Mouse (Mus musculus): ENCODE results near the gene Pmpca. TPM values are rescaled to one million over a fixed set of nuclear protein-coding genes. Genes with fewer than 3 reads are reported as not detected.
"Not testable (repeated sequence)": the region's sequence is repeated elsewhere in the genome, so short reads cannot be mapped to it uniquely, and the experiment has no call there.

Pmpca gene
- polyA plus RNA-seq, 1 experiment, result 28.1 TPM

DNA sequence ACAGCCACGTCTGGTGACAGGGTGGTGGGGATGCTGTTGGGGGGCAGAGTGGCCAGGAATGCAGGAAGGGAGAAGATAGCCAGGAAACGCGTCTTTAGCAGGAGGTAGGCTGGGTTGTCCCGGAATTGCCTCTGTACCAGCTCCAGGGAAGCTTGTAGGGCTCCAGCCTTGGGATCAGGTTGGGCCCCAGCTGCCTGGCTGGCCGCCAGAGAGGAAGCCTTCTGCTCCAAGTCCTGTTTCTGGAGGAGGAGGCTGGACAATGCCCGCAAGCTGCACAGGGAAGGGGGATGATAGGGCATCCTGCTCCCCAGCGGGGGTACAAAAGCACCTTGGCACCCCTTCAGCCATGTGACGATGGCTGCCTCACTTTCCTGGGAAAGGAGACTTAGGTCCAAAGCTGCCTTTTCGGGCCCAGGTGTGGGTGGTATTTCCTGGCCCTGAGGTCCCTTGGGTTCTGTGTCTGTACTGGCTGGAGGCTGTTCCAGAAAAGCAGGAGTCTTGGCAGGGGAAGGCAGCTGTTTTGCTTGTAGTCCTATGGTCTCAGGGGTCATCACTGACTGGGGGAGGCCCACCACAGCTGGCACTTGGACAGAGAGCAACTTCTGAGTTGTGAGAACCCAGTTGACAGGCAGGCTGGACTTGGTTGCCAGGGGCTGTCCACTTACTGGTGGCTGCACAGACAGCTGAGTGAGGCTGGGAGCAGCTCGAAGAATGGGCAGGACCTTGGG is 24.2 kb upstream of the Pmpca start:
- Histone ChIP-seq H3K4me1 (ENCODE audit: control insufficient read depth, insufficient read depth, low read length) (no peaks in the 10 kb centered on the region), H3K4me3 (replicated peaks; ENCODE audit: extremely low read depth, low read depth, low read length) (no peak overlapping the region)
- TF ChIP-seq CTCF (IDR thresholded peaks at IDR 0.05; ENCODE audit: insufficient read depth, low read length) (no peak), POLR2A (IDR thresholded peaks at IDR 0.05; ENCODE audit: borderline replicate concordance, extremely low read depth, low read depth, low read length) (no peak)
- peak; percentile 44 for DNase-seq
- 35% methylated on average over 10 of the region's 10 CpGs for WGBS

DNA sequence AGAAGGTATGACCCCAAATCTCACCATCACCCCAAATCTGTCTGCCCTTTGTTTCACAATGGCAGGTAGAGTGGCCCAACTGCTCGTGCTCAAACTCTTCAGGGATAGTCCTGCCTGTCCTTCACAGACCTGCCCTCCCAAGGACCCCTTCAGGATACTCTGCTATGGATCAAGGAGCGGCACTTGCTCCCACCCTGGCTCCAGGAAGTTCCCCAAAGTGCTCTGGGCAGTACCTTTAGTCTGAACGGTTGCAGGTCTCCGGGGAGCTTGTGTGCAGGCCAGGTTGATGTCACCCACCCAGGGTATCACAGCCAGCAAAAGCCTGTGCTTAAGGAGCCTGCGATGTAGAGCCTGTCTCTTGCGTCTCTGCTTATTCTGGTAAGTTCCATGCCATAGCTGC is 21.2 kb upstream of the Pmpca start:
- H3K4me1 ChIP-seq (ENCODE audit: control insufficient read depth, insufficient read depth, low read length), result no peaks in the 10 kb centered on the region
- no peak for DNase-seq
- WGBS, result 93% methylated on average over 6 of the region's 6 CpGs
- no peak for TF ChIP-seq CTCF (IDR thresholded peaks at IDR 0.05; ENCODE audit: insufficient read depth, low read length)
- TF ChIP-seq POLR2A (IDR thresholded peaks at IDR 0.05; ENCODE audit: borderline replicate concordance, extremely low read depth, low read depth, low read length), result no peak
- H3K4me3 ChIP-seq (replicated peaks; ENCODE audit: extremely low read depth, low read depth, low read length), result no peak overlapping the region

DNA sequence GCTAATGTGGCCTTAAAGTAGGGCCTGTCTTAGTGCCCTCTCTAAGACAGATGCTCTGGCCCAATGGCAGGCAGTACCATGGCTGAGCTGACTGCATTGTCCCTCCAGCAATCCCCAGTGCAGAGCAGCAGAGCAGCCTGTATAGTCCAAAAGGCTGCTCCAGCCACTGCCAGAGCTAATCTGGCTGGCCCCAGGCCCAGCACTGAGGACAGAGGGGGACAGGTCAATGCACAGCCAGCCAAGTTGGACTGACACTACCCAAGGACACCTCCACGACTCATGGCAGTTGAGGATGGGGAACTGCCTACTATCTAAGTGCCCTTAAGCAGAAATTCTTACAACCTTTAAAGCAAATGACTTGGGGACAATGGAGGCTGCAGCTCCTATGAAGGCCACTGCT is 20.6 kb upstream of the Pmpca start:
- TF ChIP-seq POLR2A (IDR thresholded peaks at IDR 0.05; ENCODE audit: borderline replicate concordance, extremely low read depth, low read depth, low read length), result no peak
- TF ChIP-seq CTCF (IDR thresholded peaks at IDR 0.05; ENCODE audit: insufficient read depth, low read length), result no peak
- WGBS, result 89% methylated on average over 1 of the region's 1 CpGs

DNA sequence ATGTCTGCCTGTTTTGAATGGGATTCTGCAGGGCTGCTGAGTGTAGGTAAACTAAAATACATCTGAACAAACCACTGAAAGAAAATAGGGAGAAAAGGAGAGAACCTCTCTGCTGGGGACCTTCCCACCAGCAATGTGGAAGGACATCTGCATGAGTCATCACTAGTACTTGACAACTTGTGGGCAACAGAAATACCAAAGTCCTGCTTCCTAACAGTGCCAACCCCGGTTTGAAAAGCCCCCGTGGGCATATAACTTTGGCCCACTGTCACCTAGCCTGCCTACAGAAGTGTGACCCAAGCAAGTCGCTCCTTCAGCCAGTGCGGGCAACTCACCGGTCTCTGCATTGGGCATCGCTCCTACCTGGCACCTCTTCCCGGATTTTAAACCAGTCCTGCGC is 16.7 kb upstream of the Pmpca start:
- no peak for DNase-seq
- WGBS, result 92% methylated on average over 8 of the region's 8 CpGs
- Histone ChIP-seq H3K4me1 (ENCODE audit: control insufficient read depth, insufficient read depth, low read length) (no peaks in the 10 kb centered on the region), H3K4me3 (replicated peaks; ENCODE audit: extremely low read depth, low read depth, low read length) (no peak overlapping the region)
- TF ChIP-seq CTCF (IDR thresholded peaks at IDR 0.05; ENCODE audit: insufficient read depth, low read length), result no peak
- TF ChIP-seq POLR2A (IDR thresholded peaks at IDR 0.05; ENCODE audit: borderline replicate concordance, extremely low read depth, low read depth, low read length), result no peak

More for the DNA sequence above, 20.6 kb upstream of the Pmpca start:
- Histone ChIP-seq H3K4me1 (ENCODE audit: control insufficient read depth, insufficient read depth, low read length) (no peaks in the 10 kb centered on the region), H3K4me3 (replicated peaks; ENCODE audit: extremely low read depth, low read depth, low read length) (no peak overlapping the region)
- no peak for DNase-seq

DNA sequence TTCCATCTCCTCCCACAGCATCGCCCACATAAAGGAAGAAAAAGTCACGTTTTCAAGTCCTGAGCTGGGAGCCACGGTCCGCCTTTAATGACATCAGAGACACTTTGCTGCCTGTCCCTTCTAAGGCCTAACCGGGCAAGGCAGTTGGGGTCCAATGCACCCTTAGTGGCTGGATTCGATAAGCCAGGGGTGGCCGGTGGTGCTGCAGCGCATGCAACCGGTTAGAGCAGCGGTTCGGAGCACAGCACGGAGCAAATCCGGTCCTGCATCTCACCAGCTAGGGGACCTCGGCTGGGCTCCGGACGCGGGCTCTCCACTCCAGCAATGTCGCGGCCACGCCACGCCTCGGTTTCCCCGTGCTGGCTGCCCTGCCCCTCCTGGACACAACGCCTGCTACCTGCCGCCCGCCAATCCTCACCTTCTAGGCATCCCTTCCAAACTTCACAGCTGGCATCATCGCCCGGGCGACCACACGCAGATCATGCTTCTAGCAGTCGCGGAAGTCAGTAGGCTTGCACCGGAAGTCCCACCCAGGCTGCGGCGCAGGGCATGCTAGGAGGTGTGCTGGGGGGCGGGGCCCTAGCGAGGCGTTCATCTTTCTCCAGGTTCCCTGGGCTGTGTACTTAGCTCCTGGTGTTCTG is 8.9 kb upstream of the Pmpca start, which contains the start of gene Snapc4:
Gene Snapc4, minus strand, starts transcription at position 523 of the 641 bp plus-strand sequence.
- DNase-seq, result peak; percentile 78
- Histone ChIP-seq H3K4me1 (ENCODE audit: control insufficient read depth, insufficient read depth, low read length) (peaks cover 3% of the 10 kb centered on the region), H3K4me3 (replicated peaks; ENCODE audit: extremely low read depth, low read depth, low read length) (peak within 1 kb of the TSS; percentile 94)
- TF ChIP-seq CTCF (IDR thresholded peaks at IDR 0.05; ENCODE audit: insufficient read depth, low read length) (no peak), POLR2A (IDR thresholded peaks at IDR 0.05; ENCODE audit: borderline replicate concordance, extremely low read depth, low read depth, low read length) (0 out of 2 replicates have a peak, but pooled peaks have one; percentile 24)
- under 1% methylated on average over 38 of the region's 38 CpGs for WGBS

DNA sequence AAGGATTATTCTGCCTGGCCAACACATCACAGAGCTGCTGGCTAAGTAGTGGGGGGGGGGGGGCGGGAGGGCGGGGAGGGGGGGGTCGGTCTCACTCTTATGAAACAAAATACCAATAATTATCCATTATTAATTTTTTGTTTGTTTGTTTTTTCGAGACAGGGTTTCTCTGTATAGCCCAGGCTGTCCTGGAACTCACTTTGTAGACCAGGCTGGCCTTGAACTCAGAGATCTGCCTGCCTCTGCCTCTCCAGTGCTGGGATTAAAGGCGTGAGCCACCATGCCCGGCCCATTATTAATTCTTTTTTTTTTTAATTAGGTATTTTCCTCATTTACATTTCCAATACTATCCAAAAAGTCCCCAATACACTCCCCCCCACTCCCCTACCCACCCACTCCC is 8.3 kb upstream of the Pmpca start:
- peak overlapping the region; percentile 70 for H3K4me3 ChIP-seq (replicated peaks; ENCODE audit: extremely low read depth, low read depth, low read length)
- 36% methylated on average over 6 of the region's 6 CpGs for WGBS
- H3K4me1 ChIP-seq (ENCODE audit: control insufficient read depth, insufficient read depth, low read length); DNase-seq: not testable (repeated sequence)

DNA sequence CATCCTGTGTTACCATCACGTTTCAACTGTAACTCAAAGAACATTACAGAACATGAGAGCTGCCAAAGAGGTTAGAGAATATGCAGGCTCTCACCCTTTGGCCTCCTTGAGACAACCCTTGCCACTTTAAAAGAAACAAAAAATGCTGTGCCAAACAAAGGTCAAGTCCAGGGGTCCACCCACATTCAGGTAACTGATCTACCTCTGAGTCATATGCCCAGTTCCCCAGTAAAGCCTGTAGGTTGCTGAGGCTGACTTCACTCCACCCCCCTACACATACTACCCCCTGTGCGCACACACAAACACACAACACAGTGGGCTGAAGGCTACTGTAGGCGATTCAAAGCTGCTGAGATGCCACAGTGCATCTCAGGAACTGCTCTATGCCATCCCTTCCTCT is 1.4 kb upstream of the Pmpca start:
- H3K4me1 ChIP-seq (ENCODE audit: control insufficient read depth, insufficient read depth, low read length), result peaks cover 10% of the 10 kb centered on the region
- DNase-seq, result no peak
- WGBS, result 85% methylated on average over 3 of the region's 3 CpGs
- TF ChIP-seq CTCF (IDR thresholded peaks at IDR 0.05; ENCODE audit: insufficient read depth, low read length), result no peak
- no peak for TF ChIP-seq POLR2A (IDR thresholded peaks at IDR 0.05; ENCODE audit: borderline replicate concordance, extremely low read depth, low read depth, low read length)
- H3K4me3 ChIP-seq (replicated peaks; ENCODE audit: extremely low read depth, low read depth, low read length), result no peak overlapping the region

DNA sequence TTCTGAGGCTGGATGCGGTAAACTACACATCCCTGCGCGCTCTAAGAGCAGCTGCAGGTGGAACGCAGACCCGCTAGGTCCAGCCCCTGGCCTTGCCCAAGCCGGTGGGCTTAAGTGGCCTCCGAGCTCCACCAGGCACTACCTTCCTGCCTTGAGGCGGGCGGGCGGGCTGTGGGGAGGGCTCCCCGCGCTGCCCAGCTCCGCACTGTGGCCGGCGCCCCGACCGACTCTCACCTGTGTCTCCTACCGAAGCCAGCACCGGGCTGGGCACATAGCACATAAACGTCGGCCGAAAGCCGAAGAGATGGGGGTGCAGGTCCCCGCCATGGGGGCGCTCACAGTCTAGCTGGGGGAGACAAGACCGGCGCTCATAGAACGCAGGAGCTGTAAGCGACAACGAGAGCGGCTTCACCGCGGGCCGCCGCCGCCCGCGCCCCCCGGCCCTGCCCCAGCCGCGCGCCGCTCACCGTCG is 421 bp upstream of the Pmpca start:
- DNase-seq, result no peak
- peaks cover 10% of the 10 kb centered on the region for H3K4me1 ChIP-seq (ENCODE audit: control insufficient read depth, insufficient read depth, low read length)
- TF ChIP-seq CTCF (IDR thresholded peaks at IDR 0.05; ENCODE audit: insufficient read depth, low read length) (no peak), POLR2A (IDR thresholded peaks at IDR 0.05; ENCODE audit: borderline replicate concordance, extremely low read depth, low read depth, low read length) (no peak)
- under 1% methylated on average over 45 of the region's 45 CpGs for WGBS
- peak overlapping the region; percentile 89 for H3K4me3 ChIP-seq (replicated peaks; ENCODE audit: extremely low read depth, low read depth, low read length)

DNA sequence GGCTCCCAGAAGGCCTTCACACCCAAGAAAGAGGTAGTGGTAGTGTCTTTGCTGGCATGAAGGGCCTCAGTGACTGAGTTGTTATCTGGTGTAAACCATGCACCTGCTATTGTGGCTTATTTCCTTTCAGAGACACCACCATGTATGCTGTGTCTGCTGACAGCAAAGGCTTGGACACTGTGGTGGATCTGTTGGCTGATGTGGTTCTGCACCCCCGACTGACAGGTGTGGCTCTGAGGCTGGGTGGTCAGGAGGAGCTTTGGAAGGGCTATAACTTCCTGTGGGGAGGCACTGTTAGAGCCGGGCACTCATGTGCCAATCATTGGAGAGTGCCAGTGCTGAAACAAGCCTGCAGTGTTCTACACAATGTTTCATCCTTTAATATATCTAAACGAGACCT is 1.8 kb downstream of the Pmpca start:
- WGBS, result 73% methylated on average over 3 of the region's 3 CpGs
- TF ChIP-seq CTCF (IDR thresholded peaks at IDR 0.05; ENCODE audit: insufficient read depth, low read length) (no peak), POLR2A (IDR thresholded peaks at IDR 0.05; ENCODE audit: borderline replicate concordance, extremely low read depth, low read depth, low read length) (no peak)
- H3K4me1 ChIP-seq (ENCODE audit: control insufficient read depth, insufficient read depth, low read length), result peaks cover 10% of the 10 kb centered on the region
- no peak overlapping the region for H3K4me3 ChIP-seq (replicated peaks; ENCODE audit: extremely low read depth, low read depth, low read length)
- no peak for DNase-seq

DNA sequence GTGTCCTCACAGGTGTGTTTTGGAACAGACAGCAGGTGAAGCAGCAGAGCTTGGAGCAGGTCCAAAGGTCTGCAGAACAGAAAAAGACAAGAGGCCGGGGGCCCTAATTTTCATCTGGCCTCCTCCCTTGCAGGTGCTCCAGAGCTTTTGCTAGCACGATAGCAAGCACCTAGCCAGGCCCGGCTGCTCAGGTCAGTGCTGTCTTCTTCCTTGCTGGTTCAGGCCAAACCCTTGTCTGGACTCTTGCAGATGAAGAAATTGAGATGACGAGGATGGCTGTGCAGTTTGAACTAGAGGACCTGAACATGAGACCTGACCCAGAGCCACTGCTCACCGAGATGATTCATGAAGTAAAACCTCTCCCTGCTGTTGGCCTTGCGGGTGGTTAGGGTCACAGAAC is 2.5 kb downstream of the Pmpca start:
- DNase-seq, result no peak
- Histone ChIP-seq H3K4me3 (replicated peaks; ENCODE audit: extremely low read depth, low read depth, low read length) (no peak overlapping the region), H3K4me1 (ENCODE audit: control insufficient read depth, insufficient read depth, low read length) (peaks cover 10% of the 10 kb centered on the region)
- TF ChIP-seq POLR2A (IDR thresholded peaks at IDR 0.05; ENCODE audit: borderline replicate concordance, extremely low read depth, low read depth, low read length), result no peak
- no peak for TF ChIP-seq CTCF (IDR thresholded peaks at IDR 0.05; ENCODE audit: insufficient read depth, low read length)
- WGBS, result 90% methylated on average over 6 of the region's 6 CpGs

Measured in lung, adult 2 months (tissue).